Mouse (Mus musculus) hematopoietic multipotent progenitor cell, adult 10-12 weeks (in vitro differentiated cells): Measurements from ENCODE around the gene Suco. TPM values are rescaled to one million over a fixed set of nuclear protein-coding genes. Genes with fewer than 3 reads are reported as not detected.

Source experiments
- polyA plus RNA-seq: library from polyadenylated mRNA; stranded (reverse); fragments of >175 nt; gene quantifications from 2 replicates; pipeline ENCODE4 v1.2.3, GENCODE M21; 2012; ENCODE audit warnings: low replicate concordance

The Suco gene
- 4.9 and 5.6 TPM in 2 replicates for polyA plus RNA-seq

DNA sequence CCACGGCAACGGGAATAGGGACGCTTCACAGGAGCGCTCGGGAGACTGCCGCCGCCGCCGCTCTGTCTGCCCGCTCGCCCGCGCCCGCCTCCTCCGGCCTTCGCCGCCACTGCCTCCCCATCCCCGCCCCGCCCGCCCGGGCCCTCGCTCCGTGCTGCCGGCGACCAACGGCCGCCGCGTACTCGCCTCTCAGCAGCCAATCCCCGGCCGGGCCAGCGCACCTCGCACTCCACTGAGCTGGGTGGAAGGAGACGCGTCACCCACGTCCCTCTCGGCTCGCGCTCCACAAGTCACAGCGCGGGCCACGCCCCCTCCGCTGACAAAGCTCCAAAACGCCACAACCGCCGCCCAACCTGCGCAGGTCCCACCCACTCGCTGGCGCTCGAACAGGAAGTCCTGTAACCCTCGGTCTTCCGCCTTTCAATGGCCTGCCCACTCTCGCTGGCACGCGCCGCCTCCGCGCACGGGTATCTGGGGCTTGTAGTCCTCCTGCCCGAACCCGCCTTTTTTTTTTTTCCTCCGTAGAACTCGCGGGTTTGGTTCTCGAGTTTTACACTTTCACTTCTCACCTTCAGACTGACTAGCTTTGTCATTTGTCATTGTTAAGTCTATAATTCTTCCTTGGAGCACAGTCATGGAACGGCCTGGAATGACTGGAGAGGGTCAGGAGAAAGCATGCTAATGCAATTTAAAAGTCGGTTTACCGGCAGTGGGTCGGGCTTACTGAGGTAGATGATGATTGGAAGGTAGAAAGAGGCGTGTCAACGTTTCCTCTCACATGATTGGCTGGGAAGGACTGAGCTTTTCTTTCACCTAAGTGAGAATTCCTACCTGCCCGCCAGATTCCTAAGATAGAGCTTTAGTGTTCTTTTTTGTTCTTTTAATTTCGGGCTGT lies at the start of gene Suco:
Suco (minus strand) TSS at position 130 of the 895 bp plus-strand sequence.

DNA sequence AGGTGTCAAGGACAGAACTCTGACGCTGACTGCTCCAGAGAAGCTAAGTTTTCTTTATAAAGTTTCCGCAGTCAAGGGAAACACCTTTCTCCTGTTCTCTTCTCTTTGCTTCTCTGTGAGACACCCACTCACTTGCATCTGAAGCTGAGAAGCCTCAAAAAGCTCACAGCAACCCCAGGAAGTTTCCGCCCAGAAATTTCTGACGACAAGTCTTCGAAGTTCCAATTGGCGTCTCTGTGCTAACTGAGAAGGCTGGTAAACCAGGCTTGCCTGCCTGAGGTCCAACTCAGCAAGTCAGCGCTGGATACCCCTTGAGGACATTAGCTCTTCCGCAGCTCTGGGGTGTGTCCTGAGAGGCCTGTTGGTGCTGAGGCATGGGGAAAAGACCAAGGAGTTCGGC lies 88.1 kb downstream of the Suco start, which contains the start of gene Fasl:
Fasl (minus strand) TSS at position 157 of the 400 bp plus-strand sequence.

Other genes with a start within 250 kb of the Suco start
- 1.7 and 2.8 TPM in 2 replicates for gene Fasl, start 88.2 kb downstream of the Suco start, polyA plus RNA-seq
- 0.96 and 1.8 TPM in 2 replicates for gene Pigc, start 92.5 kb upstream of the Suco start, polyA plus RNA-seq
- not detected in 2 replicates for gene 4930558K02Rik, start 103.0 kb upstream of the Suco start, polyA plus RNA-seq